Mouse (Mus musculus) erythroblast, embryonic 14.5 days (primary cell): ENCODE measurements around the gene Mllt1. TPM values are rescaled to one million over a fixed set of nuclear protein-coding genes. Genes with fewer than 3 reads are reported as not detected.

Experiments used
- H3K27me3 ChIP-seq: 2 replicates; pipeline ENCODE4 v1.6.1; 2012; ENCODE audit warnings: inconsistent platforms; ENCODE audit not compliant: control insufficient read depth
- H3K36me3 ChIP-seq: 2 replicates; pipeline ENCODE4 v1.6.1; 2012; ENCODE audit warnings: mild to moderate bottlenecking, inconsistent platforms; ENCODE audit not compliant: control insufficient read depth
- H3K4me1 ChIP-seq: 2 replicates; pipeline ENCODE4 v1.6.1; 2012; ENCODE audit warnings: inconsistent platforms; ENCODE audit not compliant: control insufficient read depth
- H3K4me3 ChIP-seq: replicated peaks from 2 replicates; pipeline ENCODE3; 2012; ENCODE audit warnings: moderate library complexity, mild to moderate bottlenecking, inconsistent platforms
- H3K9me3 ChIP-seq: 2 replicates; pipeline ENCODE4 v1.6.1; 2012; ENCODE audit warnings: low read length, inconsistent platforms, mixed read lengths; ENCODE audit not compliant: control insufficient read depth
- GATA1 ChIP-seq: IDR thresholded peaks from 2 replicates; pipeline ENCODE4 v1.6.1; 2012; ENCODE audit warnings: low read length, inconsistent platforms, mixed read lengths
- TAL1 ChIP-seq: IDR thresholded peaks from 3 replicates; pipeline ENCODE4 v1.6.1; 2012; ENCODE audit warnings: low read length, inconsistent platforms, mixed read lengths
- polyA plus RNA-seq: library from polyadenylated mRNA; stranded (reverse); fragments of >175 nt; gene quantifications from 2 replicates; pipeline ENCODE4 v1.2.3, GENCODE M21; 2012

The Mllt1 gene
- polyA plus RNA-seq, 1 experiment, result 5.8 TPM

GRCm38 (mm10) chr17:56952639-56953038 is 17.4 kb upstream of the Mllt1 start:
- H3K4me1 ChIP-seq, result peaks cover 6% of the 10 kb centered on the region
- H3K36me3 ChIP-seq, result no peaks in the 10 kb centered on the region
- no peak overlapping the region for H3K4me3 ChIP-seq
- TF ChIP-seq GATA1, result no peak
- no peak for TF ChIP-seq TAL1
- peaks cover 27% of the 10 kb centered on the region for H3K27me3 ChIP-seq
- no peaks in the 10 kb centered on the region for H3K9me3 ChIP-seq

- Histone ChIP-seq H3K36me3 (no peaks in the 10 kb centered on the region), H3K9me3 (0 out of 2 replicates have a peak, but pooled peaks cover 2% of the 10 kb centered on the region), H3K4me1 (no peaks in the 10 kb centered on the region), H3K27me3 (peaks cover 33% of the 10 kb centered on the region), H3K4me3 (no peak overlapping the region)
- no peak for TF ChIP-seq TAL1
- TF ChIP-seq GATA1, result no peak
Observed at GRCm38 (mm10) chr17:56950915-56951314, 15.7 kb upstream of the Mllt1 start.

- H3K9me3 ChIP-seq, result no peaks in the 10 kb centered on the region
- peaks cover 1% of the 10 kb centered on the region for H3K36me3 ChIP-seq
- no peak for TF ChIP-seq TAL1
- TF ChIP-seq GATA1, result no peak
Observed at GRCm38 (mm10) chr17:56938751-56939150, 3.5 kb upstream of the Mllt1 start.

GRCm38 (mm10) chr17:56936731-56937130 is 1.5 kb upstream of the Mllt1 start:
- Histone ChIP-seq H3K4me1 (peaks cover 38% of the 10 kb centered on the region), H3K27me3 (peaks cover 22% of the 10 kb centered on the region), H3K36me3 (peaks cover 8% of the 10 kb centered on the region), H3K4me3 (no peak overlapping the region), H3K9me3 (no peaks in the 10 kb centered on the region)
- no peak for TF ChIP-seq GATA1
- no peak for TF ChIP-seq TAL1

More at GRCm38 (mm10) chr17:56938751-56939150, 3.5 kb upstream of the Mllt1 start:
- peaks cover 22% of the 10 kb centered on the region for H3K4me1 ChIP-seq
- H3K4me3 ChIP-seq, result no peak overlapping the region
- H3K27me3 ChIP-seq, result peaks cover 22% of the 10 kb centered on the region

- peaks cover 45% of the 10 kb centered on the region for H3K4me1 ChIP-seq
- peak overlapping the region; percentile 92 for H3K4me3 ChIP-seq
Observed at GRCm38 (mm10) chr17:56934545-56935330, 477 bp downstream of the Mllt1 start.

GRCm38 (mm10) chr17:56933395-56933794 is 1.8 kb downstream of the Mllt1 start:
- peaks cover 6% of the 10 kb centered on the region for H3K27me3 ChIP-seq
- peaks cover 56% of the 10 kb centered on the region for H3K4me1 ChIP-seq
- TF ChIP-seq TAL1 (no peak), GATA1 (no peak)
- peak overlapping the region; percentile 10 for H3K4me3 ChIP-seq
- no peaks in the 10 kb centered on the region for H3K9me3 ChIP-seq
- peaks cover 17% of the 10 kb centered on the region for H3K36me3 ChIP-seq

More at GRCm38 (mm10) chr17:56934545-56935330, 477 bp downstream of the Mllt1 start:
- Histone ChIP-seq H3K9me3 (no peaks in the 10 kb centered on the region), H3K36me3 (peaks cover 13% of the 10 kb centered on the region), H3K27me3 (peaks cover 15% of the 10 kb centered on the region)
- TF ChIP-seq GATA1 (no peak), TAL1 (no peak)

GRCm38 (mm10) chr17:56930026-56930425 is 5.2 kb downstream of the Mllt1 start:
- no peaks in the 10 kb centered on the region for H3K9me3 ChIP-seq
- H3K4me3 ChIP-seq, result no peak overlapping the region
- H3K36me3 ChIP-seq, result peaks cover 37% of the 10 kb centered on the region
- peaks cover 49% of the 10 kb centered on the region for H3K4me1 ChIP-seq
- no peak for TF ChIP-seq GATA1
- no peak for TF ChIP-seq TAL1
- no peaks in the 10 kb centered on the region for H3K27me3 ChIP-seq

GRCm38 (mm10) chr17:56929530-56929929 is 5.7 kb downstream of the Mllt1 start:
- TF ChIP-seq GATA1 (no peak), TAL1 (no peak)
- Histone ChIP-seq H3K9me3 (no peaks in the 10 kb centered on the region), H3K36me3 (peaks cover 42% of the 10 kb centered on the region), H3K4me1 (peaks cover 44% of the 10 kb centered on the region), H3K27me3 (no peaks in the 10 kb centered on the region), H3K4me3 (no peak overlapping the region)

- no peak for TF ChIP-seq TAL1
- TF ChIP-seq GATA1, result no peak
- no peak overlapping the region for H3K4me3 ChIP-seq
- no peaks in the 10 kb centered on the region for H3K27me3 ChIP-seq
- peaks cover 44% of the 10 kb centered on the region for H3K36me3 ChIP-seq
- H3K9me3 ChIP-seq, result no peaks in the 10 kb centered on the region
- H3K4me1 ChIP-seq, result peaks cover 40% of the 10 kb centered on the region
Observed at GRCm38 (mm10) chr17:56929101-56929500, 6.1 kb downstream of the Mllt1 start.
